Mouse (Mus musculus) gonadal fat pad, adult 2 months (tissue): ENCODE results near the gene Ankrd44. TPM values are rescaled to one million over a fixed set of nuclear protein-coding genes. Genes with fewer than 3 reads are reported as not detected.

ENCODE experiments used
- DNase-seq: peaks from one replicate; pipeline ENCODE4 v3.0.0-alpha.2; 2012; ENCODE audit warnings: low read depth
- polyA plus RNA-seq: library from polyadenylated mRNA; depleted of rRNA; stranded (reverse); fragments of >200 nt; gene quantifications from 2 replicates; pipeline ENCODE4 v1.2.3, GENCODE M21; 2012

Gene Ankrd44
- polyA plus RNA-seq, 1 experiment = 18.6 TPM

GRCm38 (mm10) chr1:54888449-54888848, 37.7 kb downstream of the Ankrd44 start:
- DNase-seq = no peak

- DNase-seq = no peak
Measured at GRCm38 (mm10) chr1:54887873-54888272, 38.3 kb downstream of the Ankrd44 start.

- DNase-seq = no peak
Measured at GRCm38 (mm10) chr1:54882856-54883467, 43.2 kb downstream of the Ankrd44 start.

- DNase-seq = no peak
Measured at GRCm38 (mm10) chr1:54881523-54881922, 44.7 kb downstream of the Ankrd44 start.

GRCm38 (mm10) chr1:54877423-54878073, 48.6 kb downstream of the Ankrd44 start:
- DNase-seq = no peak

- DNase-seq = no peak
Measured at GRCm38 (mm10) chr1:54877014-54877413, 49.2 kb downstream of the Ankrd44 start.

- DNase-seq = no peak
Measured at GRCm38 (mm10) chr1:54874094-54874493, 52.1 kb downstream of the Ankrd44 start.

- no peak for DNase-seq
Measured at GRCm38 (mm10) chr1:54872857-54873616, 53.1 kb downstream of the Ankrd44 start.

- no peak for DNase-seq
Measured at GRCm38 (mm10) chr1:54871321-54871720, 54.9 kb downstream of the Ankrd44 start.

- no peak for DNase-seq
Measured at GRCm38 (mm10) chr1:54870634-54871033, 55.6 kb downstream of the Ankrd44 start.

- no peak for DNase-seq
Measured at GRCm38 (mm10) chr1:54867226-54867625, 59.0 kb downstream of the Ankrd44 start.

GRCm38 (mm10) chr1:54866131-54866530, 60.1 kb downstream of the Ankrd44 start:
- no peak for DNase-seq

- no peak for DNase-seq
Measured at GRCm38 (mm10) chr1:54864928-54865652, 61.1 kb downstream of the Ankrd44 start.

- no peak for DNase-seq
Measured at GRCm38 (mm10) chr1:54860361-54860760, 65.8 kb downstream of the Ankrd44 start.

- no peak for DNase-seq
Measured at GRCm38 (mm10) chr1:54859876-54860275, 66.3 kb downstream of the Ankrd44 start.

- DNase-seq = no peak
Measured at GRCm38 (mm10) chr1:54858898-54859297, 67.3 kb downstream of the Ankrd44 start.

- DNase-seq = no peak
Measured at GRCm38 (mm10) chr1:54856502-54856901, 69.7 kb downstream of the Ankrd44 start.

- DNase-seq = no peak
Measured at GRCm38 (mm10) chr1:54855970-54856369, 70.2 kb downstream of the Ankrd44 start.

- DNase-seq = no peak
Measured at GRCm38 (mm10) chr1:54854388-54854787, 71.8 kb downstream of the Ankrd44 start.

- DNase-seq = no peak
Measured at GRCm38 (mm10) chr1:54853311-54854000, 72.7 kb downstream of the Ankrd44 start.

GRCm38 (mm10) chr1:54851610-54852009, 74.6 kb downstream of the Ankrd44 start:
- no peak for DNase-seq

- no peak for DNase-seq
Measured at GRCm38 (mm10) chr1:54850077-54850476, 76.1 kb downstream of the Ankrd44 start.
